Mouse (Mus musculus) bone marrow, adult 2 months (tissue): Measurements from ENCODE around the gene Iqcf6.

Source experiments
- CTCF ChIP-seq: fragments of 200-500 bp; IDR thresholded peaks from 2 replicates; pipeline ENCODE4 v1.5.1; 2011; ENCODE audit warnings: low read length, control low read depth; ENCODE audit not compliant: control insufficient read depth, insufficient read depth
- POLR2A ChIP-seq: fragments of 200-500 bp; IDR thresholded peaks from 2 replicates; pipeline ENCODE4 v1.6.1; 2011; ENCODE audit warnings: low read depth, mild to moderate bottlenecking, control low read depth, low read length, borderline replicate concordance; ENCODE audit not compliant: control insufficient read depth

- TF ChIP-seq POLR2A (no peak), CTCF (no peak)
Measured at GRCm38 (mm10) chr9:106656820-106657219, 30.4 kb downstream of the Iqcf6 start.
